Mouse (Mus musculus): ENCODE data around the gene Gm11596.

GRCm38 (mm10) chr11:99758877-99759276, 34.4 kb downstream of the Gm11596 start:
- TF ChIP-seq CTCF (IDR thresholded peaks at IDR 0.05; ENCODE audit: low read depth) (no peak), EP300 (IDR thresholded peaks at IDR 0.05; ENCODE audit: low read depth) (no peak)

Data from liver, postnatal 0 days (tissue).